Mouse (Mus musculus) cerebellum, postnatal 14 days (tissue): ENCODE measurements around the gene Ndel1.

Experiments used
- DNase-seq, 2 experiments: peaks; one replicate each; pipeline ENCODE4 v3.0.0; 2021; ENCODE audit warnings: mixed read lengths in 2 of 2

Ndel1 gene

GRCm38 (mm10) chr11:68871748-68872147 lies at the start of gene Ndel1:
Gene Ndel1 (minus strand): TSS chr11:68871858.
- DNase-seq: no peak

- no peak for DNase-seq
These were observed 42.9 kb upstream of the Ndel1 start for GRCm38 (mm10) chr11:68914566-68914965.

- no peak for DNase-seq
These were observed 40.0 kb upstream of the Ndel1 start for GRCm38 (mm10) chr11:68911531-68912177.

GRCm38 (mm10) chr11:68908846-68909503 lies 37.3 kb upstream of the Ndel1 start:
- DNase-seq: no peak

GRCm38 (mm10) chr11:68907251-68907650 lies 35.6 kb upstream of the Ndel1 start:
- DNase-seq: no peak

GRCm38 (mm10) chr11:68906461-68906790 lies 34.8 kb upstream of the Ndel1 start:
- DNase-seq: peak in 1 of 2 experiments; percentile 24

GRCm38 (mm10) chr11:68905665-68906460 lies 34.2 kb upstream of the Ndel1 start:
- no peak for DNase-seq

- peak in 1 of 2 experiments; percentile 18 for DNase-seq
These were observed 33.5 kb upstream of the Ndel1 start for GRCm38 (mm10) chr11:68905138-68905531.

- peak; percentile 84 to 89 for DNase-seq
These were observed 32.9 kb upstream of the Ndel1 start for GRCm38 (mm10) chr11:68904375-68905137.

GRCm38 (mm10) chr11:68903775-68904174 lies 32.1 kb upstream of the Ndel1 start:
- DNase-seq: no peak

GRCm38 (mm10) chr11:68902823-68903222 lies 31.2 kb upstream of the Ndel1 start:
- no peak for DNase-seq

GRCm38 (mm10) chr11:68902367-68902766 lies 30.7 kb upstream of the Ndel1 start:
- DNase-seq: no peak

GRCm38 (mm10) chr11:68902047-68902364 lies 30.3 kb upstream of the Ndel1 start:
- DNase-seq: no peak

GRCm38 (mm10) chr11:68901351-68902046 lies 29.8 kb upstream of the Ndel1 start, which contains the start of gene Rpl26:
Gene Rpl26 (plus strand): TSS chr11:68901583.
- DNase-seq: peak; percentile 99

GRCm38 (mm10) chr11:68900519-68901350 lies 29.1 kb upstream of the Ndel1 start:
- DNase-seq: no peak

GRCm38 (mm10) chr11:68899815-68900214 lies 28.2 kb upstream of the Ndel1 start:
- DNase-seq: no peak

GRCm38 (mm10) chr11:68898790-68899189 lies 27.1 kb upstream of the Ndel1 start:
- DNase-seq: no peak

- DNase-seq: no peak
These were observed 26.2 kb upstream of the Ndel1 start for GRCm38 (mm10) chr11:68897838-68898237.

- peak; percentile 50 to 57 for DNase-seq
These were observed 25.5 kb upstream of the Ndel1 start for GRCm38 (mm10) chr11:68897120-68897519.

- no peak for DNase-seq
These were observed 24.6 kb upstream of the Ndel1 start for GRCm38 (mm10) chr11:68896247-68896646.

- DNase-seq: no peak
These were observed 22.3 kb upstream of the Ndel1 start for GRCm38 (mm10) chr11:68893911-68894464.
